Mouse (Mus musculus) testis, adult 2 months (tissue): Measurements from ENCODE around the gene Fbxl3. TPM values are rescaled to one million over a fixed set of nuclear protein-coding genes. Genes with fewer than 3 reads are reported as not detected.

Source experiments
- H3K27ac ChIP-seq: fragments of 200-500 bp; 2 replicates; pipeline ENCODE4 v1.5.1; 2012; ENCODE audit warnings: low read depth, low read length; ENCODE audit not compliant: control insufficient read depth, insufficient read depth
- H3K27me3 ChIP-seq: fragments of 200-500 bp; 2 replicates; pipeline ENCODE4 v1.6.1; 2012; ENCODE audit warnings: mild to moderate bottlenecking, low read length, moderate library complexity; ENCODE audit not compliant: control insufficient read depth, insufficient read depth
- H3K36me3 ChIP-seq: fragments of 200-500 bp; 2 replicates; pipeline ENCODE4 v1.6.1; 2012; ENCODE audit warnings: mild to moderate bottlenecking, low read length; ENCODE audit not compliant: control insufficient read depth, insufficient read depth
- H3K4me1 ChIP-seq: fragments of 200-500 bp; 2 replicates; pipeline ENCODE4 v1.6.1; 2012; ENCODE audit warnings: low read length; ENCODE audit not compliant: control insufficient read depth, insufficient read depth
- H3K4me3 ChIP-seq: fragments of 200-500 bp; 2 replicates; pipeline ENCODE4 v1.5.1; 2012; ENCODE audit warnings: low read depth, mild to moderate bottlenecking, low read length, moderate library complexity, mixed read lengths; ENCODE audit not compliant: control insufficient read depth
- CTCF ChIP-seq: fragments of 200-500 bp; IDR thresholded peaks from 2 replicates; pipeline ENCODE4 v1.5.1; 2012; ENCODE audit warnings: low read depth, mild to moderate bottlenecking, inconsistent platforms, low read length, moderate library complexity; ENCODE audit not compliant: control insufficient read depth, insufficient read depth, insufficient replicate concordance
- POLR2A ChIP-seq: fragments of 200-500 bp; IDR thresholded peaks from 2 replicates; pipeline ENCODE4 v1.6.1; 2012; ENCODE audit warnings: low read depth, mild to moderate bottlenecking, inconsistent platforms, low read length, moderate library complexity; ENCODE audit not compliant: control insufficient read depth
- polyA plus RNA-seq: library from polyadenylated mRNA; depleted of rRNA; stranded (reverse); fragments of >200 nt; gene quantifications from 2 replicates; pipeline ENCODE4 v1.2.3, GENCODE M21; 2012; rRNA removed

Gene Fbxl3
- polyA plus RNA-seq = 29.4 and 33.2 TPM in 2 replicates

- Histone ChIP-seq H3K27me3 (no peaks in the 10 kb centered on the region), H3K4me3 (peak within 1 kb of the TSS; percentile 90), H3K4me1 (no peaks in the 10 kb centered on the region; the same call in 1 of the 2 replicates), H3K27ac (peak within 1 kb of the TSS; percentile 96), H3K36me3 (no peaks in the 10 kb centered on the region; the same call in 1 of the 2 replicates)
- TF ChIP-seq POLR2A = no peak; the same call in 1 of the 2 replicates
Measured at GRCm38 (mm10) chr14:103099238-103099933, at the start of gene Fbxl3. Gene Fbxl3, minus strand, starts transcription at chr14:103099566.

GRCm38 (mm10) chr14:103131991-103132390 lies 32.6 kb upstream of the Fbxl3 start:
- H3K27ac ChIP-seq = no peak overlapping the region
- no peaks in the 10 kb centered on the region for H3K4me1 ChIP-seq
- H3K27me3 ChIP-seq = no peaks in the 10 kb centered on the region
- TF ChIP-seq CTCF = peak; percentile 53; the same call in 1 of the 2 replicates
- TF ChIP-seq POLR2A = no peak
- H3K36me3 ChIP-seq = peaks cover 5% of the 10 kb centered on the region
- no peak overlapping the region for H3K4me3 ChIP-seq

- TF ChIP-seq CTCF (no peak), POLR2A (no peak)
- peaks cover 9% of the 10 kb centered on the region for H3K36me3 ChIP-seq
- H3K4me3 ChIP-seq = no peak overlapping the region
Measured at GRCm38 (mm10) chr14:103125756-103126155, 26.4 kb upstream of the Fbxl3 start.

GRCm38 (mm10) chr14:103114994-103115670 lies 15.8 kb upstream of the Fbxl3 start:
- peaks cover 4% of the 10 kb centered on the region for H3K36me3 ChIP-seq
- TF ChIP-seq CTCF = no peak
- no peak for TF ChIP-seq POLR2A

More at GRCm38 (mm10) chr14:103125756-103126155, 26.4 kb upstream of the Fbxl3 start:
- H3K27me3 ChIP-seq = no peaks in the 10 kb centered on the region
- H3K27ac ChIP-seq = no peak overlapping the region
- H3K4me1 ChIP-seq = no peaks in the 10 kb centered on the region

GRCm38 (mm10) chr14:103112606-103113363 lies 13.4 kb upstream of the Fbxl3 start:
- Histone ChIP-seq H3K27ac (no peak overlapping the region), H3K4me3 (no peak overlapping the region), H3K27me3 (no peaks in the 10 kb centered on the region), H3K4me1 (no peaks in the 10 kb centered on the region), H3K36me3 (peaks cover 3% of the 10 kb centered on the region)
- TF ChIP-seq POLR2A (no peak), CTCF (no peak)

More at GRCm38 (mm10) chr14:103114994-103115670, 15.8 kb upstream of the Fbxl3 start:
- peak overlapping the region; percentile 57 for H3K27ac ChIP-seq
- peak overlapping the region; percentile 76 for H3K4me3 ChIP-seq
- no peaks in the 10 kb centered on the region for H3K4me1 ChIP-seq
- no peaks in the 10 kb centered on the region for H3K27me3 ChIP-seq

GRCm38 (mm10) chr14:103109971-103110370 lies 10.6 kb upstream of the Fbxl3 start:
- Histone ChIP-seq H3K4me1 (no peaks in the 10 kb centered on the region), H3K27me3 (no peaks in the 10 kb centered on the region), H3K4me3 (no peak overlapping the region), H3K36me3 (no peaks in the 10 kb centered on the region; the same call in 1 of the 2 replicates), H3K27ac (no peak overlapping the region)
- no peak for TF ChIP-seq CTCF
- TF ChIP-seq POLR2A = no peak

GRCm38 (mm10) chr14:103106301-103106700 lies 6.9 kb upstream of the Fbxl3 start:
- no peak for TF ChIP-seq CTCF
- no peak for TF ChIP-seq POLR2A
- no peaks in the 10 kb centered on the region for H3K27me3 ChIP-seq
- H3K36me3 ChIP-seq = no peaks in the 10 kb centered on the region
- no peak overlapping the region for H3K27ac ChIP-seq
- H3K4me1 ChIP-seq = no peaks in the 10 kb centered on the region
- H3K4me3 ChIP-seq = no peak overlapping the region
